Mouse (Mus musculus) E14TG2a.4 (cell line): ENCODE measurements around the gene Rbpms2.

ENCODE experiments used
- CTCF ChIP-seq: conservative IDR thresholded peaks from 2 replicates; pipeline ENCODE4 v1.5.1; 2014; ENCODE audit warnings: low read length
- NANOG ChIP-seq: IDR thresholded peaks from 2 replicates; pipeline ENCODE4 v1.6.1; 2014; ENCODE audit warnings: borderline replicate concordance, low read length, mixed read lengths
- POU5F1 ChIP-seq: IDR thresholded peaks from 2 replicates; pipeline ENCODE4 v1.6.1; 2014; ENCODE audit warnings: low read length, borderline replicate concordance

- TF ChIP-seq CTCF (peak; percentile 45), POU5F1 (no peak), NANOG (no peak)
Observed at GRCm38 (mm10) chr9:65598765-65599249, 30.6 kb upstream of the Rbpms2 start.
